Mouse (Mus musculus) CH12F3 (cell line): Measurements from ENCODE around the gene Sult2b1.

Experiments
- in situ Hi-C: fragments of 300-500 bp; cut with MboI; formaldehyde crosslinking; loops from 2 replicates; pipeline ENCODE4 v1.14.3; 2020; ENCODE audit warnings: low sequenced_read_pairs

Sult2b1 gene

DNA sequence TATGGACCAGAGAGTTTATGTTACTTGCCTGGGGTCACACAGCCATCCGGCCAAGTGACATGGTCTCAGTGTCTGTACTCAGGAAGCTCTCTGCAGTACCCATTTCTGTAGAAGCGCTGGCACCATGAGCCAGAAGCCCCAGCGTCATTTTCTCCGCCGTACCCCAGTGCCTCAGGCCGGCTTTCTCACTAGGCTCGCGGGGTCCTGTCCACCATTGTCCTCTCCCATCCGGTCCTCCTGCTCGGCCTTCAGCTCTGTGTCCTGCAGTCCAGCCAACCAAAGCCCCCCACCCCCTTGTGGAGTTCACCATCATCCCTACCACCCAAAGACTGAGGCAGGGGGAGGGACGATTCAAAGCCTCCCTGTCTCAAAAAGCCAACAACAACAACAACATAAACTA lies 82.9 kb downstream of the Sult2b1 start:
- in situ Hi-C loops, result no loop called here

- in situ Hi-C loops, result no loop called here
These were observed 83.4 kb downstream of the Sult2b1 start for GRCm38 (mm10) chr7:45701072-45701471.

DNA sequence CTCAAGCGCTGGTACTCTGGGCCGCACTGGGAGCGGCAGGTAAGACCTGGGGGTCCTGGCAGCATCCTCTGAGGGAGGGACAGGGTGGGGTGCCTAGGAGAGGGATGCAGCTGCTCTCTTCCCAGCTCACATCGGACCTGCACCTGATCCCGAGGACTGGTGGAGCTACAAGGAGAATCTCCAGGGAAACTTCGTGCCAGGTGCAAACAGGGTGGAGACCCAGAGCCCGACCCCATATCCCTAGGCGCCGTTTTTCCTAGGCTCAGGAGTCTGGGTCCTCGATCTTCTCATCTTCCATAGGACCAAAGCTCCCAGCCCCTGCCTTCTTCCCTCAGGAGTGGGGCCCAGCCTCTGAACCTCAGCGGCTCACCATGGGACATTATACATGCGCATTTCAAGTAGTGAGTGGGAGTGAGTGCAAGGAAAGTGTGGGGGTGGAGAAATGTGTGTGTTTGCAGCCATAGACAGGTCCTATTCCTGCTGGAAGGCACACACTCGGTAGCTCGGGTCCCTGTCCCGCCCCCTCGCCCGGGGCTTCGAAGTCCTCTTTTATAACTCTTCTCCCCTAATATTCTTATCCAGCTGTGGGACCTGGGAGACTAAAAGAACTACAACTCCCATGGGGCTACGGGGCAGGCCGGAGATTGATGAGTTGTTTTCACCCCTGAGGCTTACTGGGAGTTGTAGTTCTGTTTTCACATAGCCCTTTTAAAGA lies 84.0 kb downstream of the Sult2b1 start:
- in situ Hi-C loops, result no loop called here

DNA sequence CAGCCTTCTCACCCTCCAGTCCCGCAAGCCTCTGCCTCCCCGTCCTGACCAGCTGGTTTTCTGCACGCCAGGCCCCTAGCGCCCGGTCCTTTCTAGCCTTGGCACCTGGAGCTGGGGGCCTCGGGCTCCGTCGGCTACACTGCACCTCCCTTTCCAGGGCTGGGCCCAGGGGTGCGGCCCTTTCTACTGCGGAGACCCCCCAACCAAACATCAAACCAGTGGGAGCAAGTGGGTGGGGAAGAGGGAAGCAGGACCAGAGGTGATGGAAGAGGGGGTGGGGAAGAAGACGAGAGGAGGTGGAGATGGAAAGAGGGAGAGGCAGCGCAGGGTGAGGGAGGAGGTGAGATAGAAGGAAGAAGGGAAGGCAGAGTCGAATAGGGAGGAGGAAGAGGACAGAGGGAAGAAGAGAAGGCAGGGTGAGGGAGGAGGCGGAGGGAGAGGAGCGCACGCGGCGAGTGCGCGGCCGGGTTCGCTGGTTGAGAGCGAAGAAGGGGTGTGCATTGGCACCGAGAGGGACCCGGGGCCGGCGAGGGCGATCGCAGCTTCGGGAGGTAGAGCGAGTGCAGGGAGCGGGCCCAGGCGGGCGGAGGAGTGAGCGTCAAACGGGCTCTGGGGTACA lies 84.8 kb downstream of the Sult2b1 start, which contains the start of gene Car11:
TSS of gene Car11 (plus strand) at position 321 of the 619 bp plus-strand sequence.
- in situ Hi-C loops, result no loop called here

- in situ Hi-C loops, result no loop called here
These were observed 86.6 kb downstream of the Sult2b1 start for GRCm38 (mm10) chr7:45697894-45698293.

DNA sequence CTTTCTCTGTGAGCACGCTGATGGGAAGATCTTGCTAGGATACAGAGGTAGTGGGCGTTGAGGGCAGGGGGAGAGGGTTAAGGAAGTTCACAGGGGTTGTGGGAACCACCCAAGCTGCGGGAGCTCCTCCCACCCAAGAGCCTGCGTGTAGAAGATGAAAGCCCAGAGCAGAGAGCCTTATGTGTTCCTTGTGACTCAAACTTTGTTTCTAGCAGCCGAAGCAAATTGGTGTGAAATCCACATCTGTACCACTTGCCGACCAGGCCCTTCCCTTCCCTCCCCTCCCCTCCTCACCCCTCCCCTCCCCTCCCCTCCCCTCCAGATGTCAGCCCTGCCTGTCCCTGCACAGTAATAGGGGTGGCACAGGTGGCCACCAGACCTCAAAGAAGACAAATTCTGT lies 89.4 kb downstream of the Sult2b1 start:
- in situ Hi-C loops, result no loop called here

GRCm38 (mm10) chr7:45693921-45694591 lies 90.4 kb downstream of the Sult2b1 start, which contains the start of gene Sec1:
Gene Sec1, minus strand, starts transcription at chr7:45694402.
- in situ Hi-C loops, result no loop called here

DNA sequence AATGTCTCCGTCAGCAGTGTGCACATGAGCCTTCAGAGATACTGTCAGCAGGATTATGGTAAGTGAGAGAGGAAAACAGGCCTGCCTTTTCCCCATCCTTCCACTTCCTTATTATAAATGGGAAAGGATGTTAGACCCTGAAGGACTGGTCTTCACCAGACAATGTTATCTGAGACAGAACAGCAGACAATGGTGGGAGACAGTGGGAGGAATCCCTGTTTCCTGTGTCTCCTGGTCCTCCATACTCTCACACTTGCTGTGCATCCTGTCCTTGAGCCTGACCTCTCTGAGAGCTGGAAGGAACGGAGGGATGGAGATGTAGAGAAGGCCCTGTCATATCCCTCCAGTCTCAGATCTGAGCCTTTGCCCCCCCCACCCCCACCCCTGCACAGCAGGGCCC lies 92.1 kb downstream of the Sult2b1 start:
- in situ Hi-C loops, result no loop called here

DNA sequence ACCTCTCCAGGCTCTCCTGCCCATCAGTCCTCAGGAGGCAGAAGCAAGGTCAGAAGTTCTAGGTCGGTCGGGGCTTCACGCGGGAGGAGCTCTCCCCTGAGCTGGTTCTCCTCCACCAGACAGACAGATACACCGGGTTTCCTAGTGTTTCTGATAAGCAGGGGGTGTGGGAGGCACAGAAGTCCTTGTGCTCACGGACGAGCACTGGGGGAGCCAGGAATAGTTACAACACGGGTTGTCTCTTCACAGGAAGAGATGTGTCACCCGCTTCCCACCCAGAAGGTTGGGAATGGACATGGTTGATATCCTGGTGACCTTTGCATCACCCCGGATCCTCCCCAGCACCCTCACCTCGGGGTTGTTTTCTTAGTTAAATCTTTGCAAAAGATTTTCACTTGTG lies 94.7 kb downstream of the Sult2b1 start:
- in situ Hi-C loops, result loop anchor here (10.0 kb wide), 1 partner anchor 95 kb away; no protein-coding TSS in a partner anchor

DNA sequence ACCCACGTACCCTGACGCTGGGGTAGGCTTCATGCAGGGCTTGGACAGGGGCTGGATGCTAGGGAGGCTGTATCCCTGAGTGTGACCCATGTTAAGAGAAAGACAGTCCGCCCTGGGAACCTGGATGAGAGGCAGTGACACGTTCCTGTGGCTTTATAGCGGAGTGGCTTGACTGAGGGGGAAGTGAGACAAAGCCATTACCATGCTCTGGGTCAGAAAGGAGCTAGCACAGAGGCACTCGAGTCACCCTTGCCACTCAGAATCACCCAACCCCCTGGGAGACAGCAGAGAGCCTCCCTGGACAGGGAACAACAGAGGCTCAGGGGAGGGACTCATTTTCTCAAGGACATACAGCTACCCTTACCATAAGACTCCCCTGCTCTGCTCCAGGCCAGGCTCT lies 95.4 kb downstream of the Sult2b1 start:
- in situ Hi-C loops, result loop anchor here (10.0 kb wide), 1 partner anchor 94 kb away; no protein-coding TSS in a partner anchor

GRCm38 (mm10) chr7:45686841-45687240 lies 97.6 kb downstream of the Sult2b1 start:
- in situ Hi-C loops, result loop anchor here (10.0 kb wide), 1 partner anchor 92 kb away; no protein-coding TSS in a partner anchor

DNA sequence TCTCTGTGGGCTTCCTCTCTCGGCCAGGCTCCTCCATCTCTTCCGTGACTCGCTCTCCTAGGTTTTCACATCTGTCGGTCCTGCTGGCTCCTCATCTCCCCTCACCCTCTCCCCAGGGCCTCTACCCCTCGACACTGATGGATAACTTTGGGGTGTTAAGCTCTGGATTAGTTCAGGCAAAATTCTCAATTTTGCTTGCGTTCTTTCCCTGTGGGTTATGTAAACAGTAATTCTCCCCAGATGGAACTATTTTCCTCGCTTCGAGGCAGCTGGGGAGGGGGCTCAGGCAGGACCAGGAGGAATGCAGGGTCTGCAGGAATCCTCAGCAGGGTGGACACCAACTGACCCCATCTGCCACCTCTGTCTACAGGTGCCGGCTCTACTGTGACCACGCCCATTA lies 98.7 kb downstream of the Sult2b1 start:
- in situ Hi-C loops, result loop anchor here (10.0 kb wide), 1 partner anchor 91 kb away; no protein-coding TSS in a partner anchor

GRCm38 (mm10) chr7:45683396-45684050 lies 100.9 kb downstream of the Sult2b1 start, which contains the start of gene Ntn5:
Gene Ntn5, plus strand, starts transcription at chr7:45684022.
- in situ Hi-C loops, result loop anchor here (10.0 kb wide), 1 partner anchor 89 kb away; no protein-coding TSS in a partner anchor

GRCm38 (mm10) chr7:45682144-45683126 lies 102.0 kb downstream of the Sult2b1 start:
- in situ Hi-C loops, result loop anchor here (10.0 kb wide), 1 partner anchor 88 kb away; no protein-coding TSS in a partner anchor

DNA sequence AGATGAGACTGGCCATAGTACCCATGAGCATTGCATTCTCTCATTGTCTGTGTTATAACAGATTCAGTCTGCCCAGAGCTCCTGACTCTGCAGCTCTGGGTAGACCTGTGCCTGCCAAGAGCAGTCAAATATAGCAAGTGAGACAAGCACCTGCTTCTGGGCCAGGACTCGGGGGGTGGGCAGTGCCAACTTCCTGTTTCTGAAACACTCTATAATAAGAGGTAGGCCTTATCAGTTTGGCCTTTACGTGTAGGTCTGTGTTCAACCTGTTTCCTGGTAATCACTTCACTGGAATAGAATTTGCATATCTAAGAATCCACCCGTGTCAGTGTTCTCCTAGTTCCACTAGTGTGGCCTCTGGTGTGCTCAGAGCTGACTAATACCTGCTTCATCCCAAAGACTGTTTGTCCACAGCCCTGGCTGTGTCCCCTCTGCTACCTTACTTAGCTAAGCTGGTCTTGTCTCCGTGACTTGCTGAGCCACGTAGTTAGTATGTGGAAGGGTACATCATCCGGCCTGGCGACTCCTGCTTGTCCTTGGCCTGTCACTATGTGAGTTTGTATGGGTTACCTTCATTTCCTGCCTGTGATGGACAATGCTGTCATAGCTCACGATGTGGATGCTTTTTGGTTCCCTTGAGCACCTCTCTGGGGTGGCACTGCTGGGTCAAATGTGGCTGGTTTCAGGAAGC lies 103.3 kb downstream of the Sult2b1 start:
- in situ Hi-C loops, result loop anchor here (10.0 kb wide), 1 partner anchor 86 kb away; no protein-coding TSS in a partner anchor
